Mouse (Mus musculus): ENCODE measurements around the gene Olfr1138.

The Olfr1138 gene

DNA sequence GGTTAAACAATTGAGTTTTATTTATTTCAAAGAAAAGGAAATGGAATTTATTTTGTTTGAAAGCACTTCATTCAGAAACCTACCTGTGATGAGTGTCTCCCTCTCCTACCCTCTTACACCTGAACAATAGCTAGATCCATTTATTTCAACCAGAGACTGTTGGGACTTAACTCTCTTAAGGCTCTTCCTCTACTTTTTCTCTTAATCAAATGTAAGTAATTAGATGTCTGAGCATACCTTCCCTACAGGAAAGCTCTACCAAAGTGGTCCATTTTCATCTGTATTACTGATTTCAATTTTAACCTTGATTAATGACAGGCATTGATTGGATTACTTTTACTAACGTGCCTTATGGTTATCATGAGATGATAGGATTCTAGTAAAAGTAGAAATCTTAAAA lies at the start of gene Olfr1138:
Gene Olfr1138 (minus strand): TSS at position 101 of the 400 bp plus-strand sequence.
- in situ Hi-C loops (cut with MseI, MboI): no loop called here

DNA sequence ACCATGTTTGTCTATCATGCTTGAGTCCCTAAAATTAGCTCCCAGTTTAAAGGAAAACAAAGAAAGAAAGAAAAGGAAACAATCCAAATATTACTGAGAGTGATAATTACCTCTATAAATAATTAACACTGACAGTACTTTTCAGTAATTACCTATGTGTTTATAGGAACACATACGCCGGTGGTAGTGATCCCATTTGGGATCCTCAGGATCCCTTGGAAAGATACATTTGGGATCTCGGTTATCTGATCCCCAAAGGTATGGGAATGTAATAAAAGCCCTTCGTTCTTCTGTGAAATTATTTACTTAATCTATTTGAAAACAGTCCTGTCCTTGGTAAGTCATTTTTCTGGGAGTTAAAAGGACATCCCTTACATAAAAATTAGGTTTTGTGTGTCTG lies 39.4 kb upstream of the Olfr1138 start, which contains the start of gene Olfr152:
Gene Olfr152 (plus strand): TSS at position 301 of the 400 bp plus-strand sequence.
- in situ Hi-C loops (cut with MseI, MboI): no loop called here

GRCm38 (mm10) chr2:87776143-87776542 lies 36.4 kb upstream of the Olfr1138 start:
- in situ Hi-C loops (cut with MseI, MboI): no loop called here

GRCm38 (mm10) chr2:87753891-87754290 lies 14.1 kb upstream of the Olfr1138 start, which contains the start of gene Olfr1141:
TSS of gene Olfr1141 (minus strand) at chr2:87753991.
- in situ Hi-C loops (cut with MseI, MboI): no loop called here

DNA sequence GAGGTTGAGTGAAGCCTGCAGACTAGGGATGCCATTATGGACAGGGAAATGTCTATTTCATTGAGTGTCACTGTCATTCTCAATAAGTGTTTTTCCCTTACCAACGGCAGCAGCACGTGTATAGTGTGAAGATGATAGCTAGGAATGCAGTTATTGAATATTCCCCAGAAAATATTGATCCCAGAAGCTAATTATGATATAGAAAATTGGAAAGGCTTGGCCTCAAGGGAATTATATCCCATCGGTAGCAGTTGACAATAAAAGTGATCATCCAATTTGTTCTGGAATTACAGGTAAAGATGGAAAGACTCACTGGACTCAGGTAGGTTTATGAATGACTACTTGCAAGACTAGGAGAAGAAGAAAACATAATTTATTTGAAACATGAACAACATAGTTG lies 3.7 kb upstream of the Olfr1138 start, which contains the start of gene Olfr1140:
Gene Olfr1140 (plus strand): TSS at position 301 of the 400 bp plus-strand sequence.
- in situ Hi-C loops (cut with MseI, MboI): no loop called here

DNA sequence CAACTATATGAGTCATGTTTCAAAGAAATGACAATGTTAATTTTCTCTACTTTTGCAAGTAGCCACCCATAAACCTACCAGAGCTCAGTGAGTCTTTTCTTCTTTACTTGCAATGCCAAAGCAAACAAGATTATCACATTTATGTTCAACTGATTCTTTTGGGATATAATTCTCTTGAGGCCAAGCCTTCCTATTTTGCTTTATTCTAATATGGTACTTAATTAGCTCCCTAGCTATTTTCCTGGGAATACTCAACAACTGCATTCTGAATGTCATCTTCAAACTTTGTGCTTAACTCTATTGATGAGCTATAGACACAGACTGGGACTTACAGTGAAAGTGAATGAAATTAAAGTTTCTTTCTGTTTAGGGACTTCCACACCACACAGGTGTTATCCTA lies 26.7 kb downstream of the Olfr1138 start, which contains the start of gene Olfr1137:
Gene Olfr1137 (minus strand): TSS at position 101 of the 400 bp plus-strand sequence.
- in situ Hi-C loops (cut with MseI, MboI): no loop called here

DNA sequence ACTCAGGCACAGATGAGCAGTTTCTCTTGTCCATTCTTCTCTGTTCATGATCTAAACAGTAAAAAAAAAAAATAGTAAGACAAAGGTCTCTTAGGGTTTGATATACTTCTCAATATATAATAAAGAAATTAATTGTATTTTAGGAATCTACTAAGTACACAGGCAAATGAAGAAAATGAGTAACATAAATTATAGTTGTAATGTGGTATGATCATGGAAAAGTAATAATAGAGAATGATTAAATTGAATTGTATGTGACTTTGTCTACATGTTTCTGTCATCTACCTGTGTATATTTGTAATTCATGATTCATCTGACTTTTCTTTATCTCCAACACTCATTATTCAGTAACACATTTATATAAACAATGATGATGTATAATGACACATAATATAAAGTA lies 45.9 kb downstream of the Olfr1138 start, which contains the start of gene Olfr1136:
Gene Olfr1136 (minus strand): TSS at position 101 of the 400 bp plus-strand sequence.
- in situ Hi-C loops (cut with MseI, MboI): no loop called here
